Mouse (Mus musculus) MEL (cell line): ENCODE measurements around the gene Myo1g.

Experiments
- CTCF ChIP-seq, 3 experiments: IDR thresholded peaks in 2 of 3; conservative IDR thresholded peaks in 1 of 3; 2 replicates each; pipeline ENCODE4 v1.5.1; 2011 to 2012; ENCODE audit warnings: low read length in 3 of 3, low read depth in 2 of 3, mild to moderate bottlenecking in 2 of 3, improper control_type of control experiment in 1 of 3, inconsistent platforms in 1 of 3, mixed read lengths in 1 of 3, moderate library complexity in 1 of 3; ENCODE audit not compliant: control insufficient read depth in 1 of 3, insufficient read depth in 1 of 3, poor library complexity in 1 of 3, severe bottlenecking in 1 of 3
- ELF1 ChIP-seq: IDR thresholded peaks from 2 replicates; pipeline ENCODE4 v1.6.1; 2014; ENCODE audit warnings: low read depth, mild to moderate bottlenecking, inconsistent platforms, low read length, improper control_type of control experiment, moderate library complexity
- POLR2A ChIP-seq, 2 experiments: IDR thresholded peaks; 2 replicates each; pipeline ENCODE4 v1.6.1; 2011 to 2012; ENCODE audit warnings: low read length in 2 of 2, mild to moderate bottlenecking in 2 of 2, control low read depth in 1 of 2, improper control_type of control experiment in 1 of 2, low read depth in 1 of 2, moderate library complexity in 1 of 2; ENCODE audit not compliant: control insufficient read depth in 1 of 2, insufficient read depth in 1 of 2, poor library complexity in 1 of 2
- TAL1 ChIP-seq: IDR thresholded peaks from 2 replicates; pipeline ENCODE4 v1.6.1; 2012; ENCODE audit warnings: mild to moderate bottlenecking, inconsistent platforms, low read length, moderate library complexity, mixed read lengths
- ZNF384 ChIP-seq: IDR thresholded peaks from 2 replicates; pipeline ENCODE4 v1.6.1; 2012; ENCODE audit warnings: low read depth, mild to moderate bottlenecking, inconsistent platforms, low read length, improper control_type of control experiment

GRCm38 (mm10) chr11:6525241-6525640 lies 4.5 kb upstream of the Myo1g start:
- TF ChIP-seq POLR2A (IDR thresholded peaks at IDR 0.05; ENCODE audit: control insufficient read depth in 1 of 2, insufficient read depth in 1 of 2, low read depth in 1 of 2, low read length in 2 of 2, poor library complexity in 1 of 2) (no peak; a peak in 1 of 4 replicates), CTCF (IDR thresholded peaks at IDR 0.05 in 2 of 3, conservative IDR thresholded peaks at IDR 0.05 in 1 of 3; ENCODE audit: control insufficient read depth in 1 of 3, insufficient read depth in 1 of 3, low read depth in 2 of 3, low read length in 3 of 3, poor library complexity in 1 of 3, severe bottlenecking in 1 of 3) (no peak), ZNF384 (no peak), ELF1 (no peak), TAL1 (no peak)
